Mouse (Mus musculus): ENCODE results near the gene Gm17949.

The Gm17949 gene

DNA sequence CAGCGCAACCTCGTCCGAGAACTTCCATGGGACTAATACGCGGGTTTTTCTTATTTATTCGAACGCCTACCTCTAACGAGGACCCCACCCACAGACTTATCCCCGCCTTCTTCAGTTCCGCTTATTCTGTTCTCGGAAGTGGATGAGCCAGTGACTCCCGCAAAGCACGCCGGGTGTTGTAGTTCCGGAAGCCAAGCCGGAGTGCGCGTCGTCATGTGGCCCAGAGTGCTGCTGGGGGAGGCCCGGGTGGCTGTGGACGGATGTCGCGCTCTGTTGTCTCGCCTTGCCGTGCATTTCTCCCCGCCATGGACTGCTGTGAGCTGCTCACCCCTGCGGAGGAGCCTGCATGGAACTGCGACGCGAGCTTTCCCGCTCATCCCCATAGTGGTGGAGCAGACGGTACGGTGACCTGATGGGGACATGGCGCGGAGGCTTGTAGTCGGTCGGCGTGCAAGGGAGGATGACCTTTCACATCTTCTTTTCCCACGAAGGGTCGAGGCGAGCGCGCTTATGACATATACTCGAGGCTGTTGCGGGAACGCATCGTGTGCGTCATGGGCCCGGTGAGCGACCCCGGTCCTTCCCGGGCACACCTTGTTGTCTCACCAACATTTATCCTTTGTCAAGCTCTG is 21.0 kb upstream of the Gm17949 start, which contains the start of gene Clpp:
TSS of gene Clpp (plus strand) at position 191 of the 632 bp plus-strand sequence.
- peak; percentile 96 for DNase-seq (ENCODE audit: extremely low spot score)

DNA sequence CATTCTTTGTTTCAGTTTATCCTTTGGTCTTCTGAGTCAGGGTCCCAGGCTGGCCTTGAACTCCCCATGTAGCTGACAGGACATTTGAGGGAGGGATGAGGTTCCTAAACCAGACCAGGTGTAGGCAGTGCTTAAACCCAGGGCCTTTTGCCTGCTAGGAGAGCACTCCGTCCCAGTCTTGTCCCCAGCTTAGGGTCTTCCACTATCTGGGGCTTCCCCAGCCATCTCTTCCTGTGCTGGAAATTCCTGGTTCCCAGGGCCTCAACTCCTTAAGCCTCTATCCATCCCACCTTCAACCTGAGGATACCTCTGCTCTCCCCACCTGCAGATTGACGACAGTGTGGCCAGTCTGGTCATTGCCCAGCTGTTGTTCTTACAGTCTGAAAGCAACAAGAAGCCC is 20.3 kb upstream of the Gm17949 start:
- no peak for DNase-seq (ENCODE audit: extremely low spot score)

DNA sequence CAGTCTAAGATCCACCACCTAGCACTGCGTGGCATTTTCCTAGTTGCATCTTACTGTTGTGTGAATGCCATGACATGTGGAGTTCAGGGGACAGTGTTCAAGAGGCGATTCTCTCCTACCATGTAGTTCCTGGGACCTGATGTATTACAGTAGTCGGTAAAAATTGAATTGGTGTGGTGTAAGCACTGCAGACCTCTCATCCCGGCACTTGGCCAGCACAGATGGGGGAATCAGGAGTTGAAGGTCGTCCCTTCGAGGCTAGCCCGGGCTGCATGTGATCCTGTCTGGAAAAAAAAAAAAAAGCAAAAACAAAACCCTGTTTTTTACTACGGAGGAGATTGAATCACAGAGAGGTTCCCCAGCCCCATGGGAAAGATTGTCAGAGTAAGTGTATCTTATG is 16.2 kb upstream of the Gm17949 start:
- DNase-seq (ENCODE audit: extremely low spot score) = no peak

DNA sequence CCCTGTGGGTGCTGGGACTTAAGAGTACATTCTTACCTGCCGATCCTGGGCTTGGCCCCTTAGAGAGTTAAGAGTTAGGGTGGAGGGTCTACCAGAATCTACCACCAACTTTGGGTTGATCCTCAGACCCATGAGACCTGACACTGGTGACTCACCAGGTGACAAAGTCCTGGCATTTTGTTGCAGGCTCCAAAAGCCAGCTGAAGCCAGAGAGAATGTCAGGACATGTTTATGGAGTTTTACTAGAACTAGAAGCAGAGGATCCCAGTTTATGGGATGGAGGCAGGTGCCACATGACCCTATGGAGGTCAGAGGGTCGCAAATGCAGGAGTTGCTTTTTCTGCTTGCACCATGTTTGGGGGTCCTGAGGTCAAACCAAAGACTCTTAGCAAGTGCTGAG is 14.8 kb upstream of the Gm17949 start:
- no peak for DNase-seq (ENCODE audit: extremely low spot score)

DNA sequence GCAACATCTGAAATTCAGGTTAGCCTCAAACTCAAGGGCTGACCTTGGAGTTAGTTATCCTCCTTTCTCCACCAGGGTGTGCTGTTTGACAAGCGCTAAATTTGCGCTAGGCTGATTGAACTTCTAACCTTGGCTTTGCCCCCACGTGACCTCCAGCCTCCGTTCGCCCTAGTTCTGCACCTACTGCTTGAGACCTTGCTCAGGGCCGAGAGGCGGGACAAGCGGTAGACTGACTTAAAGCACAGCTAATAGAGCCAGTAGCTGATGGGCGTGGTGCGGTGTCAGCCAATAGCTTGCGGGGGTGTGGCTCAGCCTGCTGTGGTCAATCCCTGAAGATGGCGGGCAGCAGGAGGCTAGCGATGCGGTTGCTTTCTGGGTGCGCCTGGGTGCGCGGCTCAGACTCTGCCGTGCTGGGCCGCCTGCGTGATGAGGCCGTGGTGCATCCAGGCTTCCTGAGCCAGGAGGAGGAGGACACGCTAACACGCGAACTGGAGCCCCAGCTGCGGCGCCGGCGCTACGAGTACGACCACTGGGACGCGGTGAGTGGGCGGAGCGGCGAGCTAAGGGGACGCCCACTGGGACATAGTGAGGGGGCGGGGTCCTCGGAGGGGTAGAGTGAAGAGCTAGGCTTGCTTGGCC is 14.1 kb upstream of the Gm17949 start, which contains the start of gene Alkbh7:
TSS of gene Alkbh7 (plus strand) at position 311 of the 639 bp plus-strand sequence.
- peak; percentile 95 for DNase-seq (ENCODE audit: extremely low spot score)

DNA sequence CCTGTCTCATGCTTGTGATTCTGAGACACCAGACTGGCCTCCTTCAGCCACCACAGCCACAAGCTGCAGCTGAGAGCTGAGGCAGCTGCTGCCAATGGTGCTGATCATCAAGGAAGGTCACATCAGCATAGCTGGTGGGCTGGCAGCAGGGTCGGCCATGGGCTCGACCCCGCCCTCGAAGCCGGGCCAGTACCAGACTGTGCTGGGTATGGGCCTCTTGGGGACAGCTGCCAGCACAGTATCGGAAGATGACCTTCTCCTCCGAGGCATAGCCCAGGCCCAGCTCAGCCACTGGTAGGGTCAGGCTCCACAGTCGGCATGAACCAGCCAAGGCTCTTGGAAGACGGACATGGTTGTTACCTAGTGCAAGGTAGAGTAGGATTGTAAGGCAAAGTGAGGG is 11.9 kb upstream of the Gm17949 start:
- no peak for DNase-seq (ENCODE audit: extremely low spot score)

DNA sequence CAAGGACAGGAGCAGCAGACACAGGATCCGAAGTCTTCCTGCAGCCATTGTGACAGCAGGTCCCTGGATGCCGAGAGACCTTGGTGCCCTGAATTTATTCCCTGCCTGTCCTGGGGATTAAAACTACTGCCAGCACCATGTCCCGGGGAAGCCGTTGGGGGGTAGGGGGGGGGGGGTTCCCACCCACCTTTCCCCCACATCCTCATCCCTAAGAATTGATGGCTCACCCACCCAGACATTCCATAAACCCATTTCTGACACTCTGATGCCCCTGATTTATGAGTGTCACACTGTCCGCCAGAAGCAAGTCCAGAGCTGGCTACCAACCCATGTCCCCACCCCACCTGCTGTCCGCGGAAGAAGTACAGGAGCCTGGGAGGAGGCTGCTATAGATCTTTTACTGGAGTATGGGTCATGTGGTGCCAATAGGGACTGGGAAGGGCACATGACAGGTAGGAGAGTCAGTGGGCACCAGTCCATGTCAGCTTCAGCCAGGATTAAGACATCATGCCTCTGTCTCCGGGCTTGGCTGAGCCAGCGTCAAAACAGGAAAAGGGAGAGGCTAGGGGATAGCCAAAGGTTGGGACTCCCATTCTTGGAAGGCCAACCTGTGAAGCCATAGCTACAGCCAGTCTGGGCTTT is 11.2 kb upstream of the Gm17949 start, which contains the start of gene Pspn:
TSS of gene Pspn (minus strand) at position 51 of the 642 bp plus-strand sequence.
- DNase-seq (ENCODE audit: extremely low spot score) = no peak

DNA sequence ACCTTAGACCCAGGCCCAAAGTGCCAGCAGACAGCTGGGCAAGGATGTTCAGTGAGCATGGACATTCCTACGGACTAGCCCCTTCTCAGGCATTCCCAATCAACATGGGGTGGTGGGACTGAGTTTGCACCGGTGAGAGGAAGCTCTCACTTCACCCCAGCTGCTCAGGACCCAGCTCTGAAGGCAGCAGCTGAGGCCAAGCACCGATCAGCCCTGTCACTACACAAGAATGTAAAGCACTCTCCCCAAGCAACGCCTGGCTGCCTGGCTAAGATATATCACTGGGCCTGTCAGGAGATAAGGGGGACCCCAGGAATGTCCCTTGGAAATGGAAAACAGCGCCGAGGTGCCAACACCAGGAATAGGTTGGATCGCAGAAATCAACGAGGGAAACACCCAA is 10.0 kb upstream of the Gm17949 start:
- no peak for DNase-seq (ENCODE audit: extremely low spot score)

DNA sequence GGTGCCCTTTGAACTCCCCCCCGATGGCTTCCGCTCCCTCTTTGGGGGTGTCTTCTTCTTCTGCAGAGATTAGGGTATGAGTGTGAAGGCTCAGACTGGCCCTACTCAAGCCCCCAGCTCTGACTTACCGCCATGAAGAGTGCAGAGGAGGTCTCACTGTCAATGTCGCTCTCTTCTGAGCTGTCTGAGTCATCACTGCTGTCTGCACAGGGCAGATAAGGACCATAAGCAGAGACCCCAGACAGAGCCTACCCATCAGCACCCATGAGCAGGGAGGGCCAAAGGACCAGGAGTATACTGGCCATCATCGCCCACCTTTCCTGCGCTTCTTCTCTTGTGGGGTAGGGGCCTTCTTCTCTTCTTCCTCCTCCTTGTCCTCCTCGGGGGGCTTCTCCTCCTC is 7.3 kb upstream of the Gm17949 start:
- no peak for DNase-seq (ENCODE audit: extremely low spot score)

DNA sequence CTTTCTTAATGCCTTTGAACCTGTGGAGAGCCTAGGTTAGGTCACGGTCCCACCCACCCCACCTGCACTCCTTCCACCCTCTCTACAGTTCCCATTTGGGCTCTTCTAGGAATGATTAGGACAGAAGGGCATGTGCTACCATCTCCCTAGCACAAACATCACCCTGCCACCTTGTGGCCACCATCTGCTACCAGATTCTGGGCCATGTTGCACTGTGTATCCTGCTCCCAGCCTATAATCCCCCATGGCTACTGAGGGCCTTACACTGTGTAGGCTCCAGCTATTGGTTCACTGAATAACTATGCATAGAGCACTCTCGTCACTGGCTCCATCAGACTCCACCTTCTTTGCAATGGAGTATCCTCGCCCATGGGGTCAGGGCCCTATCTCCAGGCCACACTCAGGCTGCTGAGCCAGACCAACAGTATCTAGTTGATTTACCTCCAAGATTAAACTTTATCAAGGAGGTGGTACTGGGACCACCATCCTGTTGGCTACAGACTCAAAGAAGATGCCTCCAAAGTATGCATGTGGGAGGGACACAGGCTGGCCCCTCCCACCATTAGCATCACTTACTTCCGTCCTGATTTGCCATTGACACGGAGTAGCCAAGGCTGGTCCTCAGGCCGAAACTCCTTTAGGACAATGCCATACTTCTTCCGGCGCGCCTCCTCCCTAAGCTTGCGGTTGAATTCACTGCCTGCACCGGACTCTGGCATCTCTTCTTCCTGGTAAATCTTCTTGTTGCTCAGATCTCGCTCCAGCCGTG is 3.9 kb upstream of the Gm17949 start:
- DNase-seq (ENCODE audit: extremely low spot score) = no peak

DNA sequence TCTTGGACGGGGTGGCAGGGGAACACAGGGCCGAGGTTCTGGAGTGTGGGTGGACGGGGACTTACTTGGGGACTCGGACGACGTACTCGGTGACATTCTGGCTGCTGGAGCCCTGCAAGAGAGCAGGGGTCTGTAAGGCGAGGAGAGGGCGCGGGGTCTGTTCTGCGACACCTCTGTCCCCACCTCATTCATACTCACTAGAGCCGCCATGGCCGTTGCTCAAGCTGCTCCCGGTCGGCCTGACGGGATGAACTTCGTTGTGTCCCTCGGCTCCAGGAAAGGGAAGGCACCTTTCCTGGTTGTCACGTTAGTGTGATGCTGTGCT is 396 bp upstream of the Gm17949 start:
- DNase-seq (ENCODE audit: extremely low spot score) = no peak

DNA sequence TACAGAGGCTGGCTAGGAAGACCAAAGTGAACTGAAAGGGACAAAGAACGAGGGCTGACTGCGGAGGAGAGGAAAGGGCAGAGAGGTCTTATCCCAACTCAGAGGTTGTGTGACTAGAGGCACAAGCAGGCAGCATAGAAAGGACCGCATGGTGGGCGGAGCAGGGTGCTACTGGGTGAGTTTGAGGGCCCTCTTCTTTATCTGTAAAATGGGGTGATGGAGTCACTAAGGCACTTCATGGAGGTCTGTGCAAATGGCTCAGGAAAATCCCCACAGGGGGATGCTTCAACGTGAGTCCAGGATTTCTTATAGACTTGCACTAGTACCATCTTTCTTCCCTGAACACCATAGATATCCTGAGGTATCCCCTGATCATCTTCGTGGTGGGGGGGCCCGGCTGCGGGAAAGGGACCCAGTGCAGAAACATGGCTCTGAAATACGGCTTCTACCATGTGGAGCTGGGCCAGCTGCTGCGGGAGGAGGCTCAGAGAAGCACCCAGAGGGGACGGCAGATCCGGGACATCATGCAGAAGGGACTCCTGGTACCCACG is 1.1 kb downstream of the Gm17949 start:
- DNase-seq (ENCODE audit: extremely low spot score) = no peak

DNA sequence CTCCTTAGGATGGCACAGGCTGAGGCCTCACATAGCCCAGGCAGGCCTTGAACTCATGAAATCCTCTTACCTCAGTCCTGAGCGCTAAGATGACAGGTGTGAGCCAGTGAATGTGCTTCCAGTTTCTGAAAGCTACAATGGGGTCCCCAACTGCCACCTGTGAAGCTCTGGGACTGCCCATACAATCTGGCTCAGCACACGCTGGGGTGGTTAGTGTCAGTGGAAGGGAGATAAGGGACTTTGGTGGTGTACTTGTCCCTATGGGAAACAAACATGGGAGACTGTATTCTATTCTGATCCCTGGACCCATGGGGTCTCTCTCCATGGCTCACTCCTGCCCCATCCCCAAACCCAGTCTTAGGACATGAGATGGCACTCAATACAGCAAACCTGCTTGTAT is 8.4 kb downstream of the Gm17949 start:
- no peak for DNase-seq (ENCODE audit: extremely low spot score)

DNA sequence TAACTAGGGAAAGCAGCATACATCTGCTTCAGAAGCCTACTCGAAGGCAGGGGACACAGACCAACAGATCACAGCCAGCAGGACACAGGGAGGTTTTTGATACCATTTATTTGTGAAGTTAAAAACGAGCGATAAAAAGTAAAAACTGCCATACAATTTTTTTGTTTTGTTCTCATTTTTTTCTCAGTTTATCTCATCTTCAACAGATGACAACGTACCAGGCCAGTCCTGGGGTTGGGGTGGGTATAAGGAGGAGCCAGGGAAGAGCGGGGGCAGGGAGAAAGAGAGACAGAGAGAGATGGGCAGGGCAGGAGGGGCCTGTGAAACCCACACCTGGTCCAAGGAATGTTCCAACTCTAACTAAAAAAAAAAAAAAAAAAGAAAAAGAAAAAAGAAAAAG is 9.7 kb downstream of the Gm17949 start:
- no peak for DNase-seq (ENCODE audit: extremely low spot score)

DNA sequence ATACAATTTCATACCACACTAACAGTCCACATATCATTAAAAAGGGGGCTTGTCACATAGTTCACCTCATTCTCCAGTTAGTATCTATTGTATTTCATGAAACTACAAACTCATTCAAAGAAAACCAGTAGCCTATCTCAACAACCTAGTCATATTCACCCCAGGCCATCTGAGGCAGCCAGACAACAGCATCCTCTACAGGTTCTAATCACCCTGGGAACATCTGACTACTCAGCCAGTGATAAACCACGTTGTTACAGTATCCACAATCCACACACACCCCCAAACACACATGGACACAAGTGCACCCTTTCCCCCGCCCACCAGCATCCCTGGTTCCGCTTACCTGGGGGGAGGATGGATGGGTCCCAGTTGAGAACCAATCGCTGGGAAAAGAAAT is 16.2 kb downstream of the Gm17949 start:
- DNase-seq (ENCODE audit: extremely low spot score) = no peak

DNA sequence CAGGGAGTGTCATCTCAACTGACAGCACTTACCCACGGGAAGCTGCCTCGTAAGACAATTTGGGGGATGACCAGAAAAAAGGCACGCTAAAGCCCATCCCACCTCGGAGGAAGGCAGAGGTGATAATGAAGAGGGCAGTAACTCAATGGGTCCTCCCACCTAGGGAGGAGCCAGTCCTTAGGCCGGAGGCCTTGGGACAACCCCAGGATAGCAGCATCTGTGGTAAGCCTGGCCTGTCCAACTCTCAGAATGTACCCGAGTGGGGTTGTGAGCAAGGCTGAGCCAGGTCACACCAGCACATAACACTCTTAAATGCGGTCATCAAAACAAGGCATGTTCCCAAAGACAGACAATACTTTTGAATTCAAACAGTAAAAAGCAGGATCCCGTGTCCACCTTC is 18.4 kb downstream of the Gm17949 start:
- DNase-seq (ENCODE audit: extremely low spot score) = no peak

DNA sequence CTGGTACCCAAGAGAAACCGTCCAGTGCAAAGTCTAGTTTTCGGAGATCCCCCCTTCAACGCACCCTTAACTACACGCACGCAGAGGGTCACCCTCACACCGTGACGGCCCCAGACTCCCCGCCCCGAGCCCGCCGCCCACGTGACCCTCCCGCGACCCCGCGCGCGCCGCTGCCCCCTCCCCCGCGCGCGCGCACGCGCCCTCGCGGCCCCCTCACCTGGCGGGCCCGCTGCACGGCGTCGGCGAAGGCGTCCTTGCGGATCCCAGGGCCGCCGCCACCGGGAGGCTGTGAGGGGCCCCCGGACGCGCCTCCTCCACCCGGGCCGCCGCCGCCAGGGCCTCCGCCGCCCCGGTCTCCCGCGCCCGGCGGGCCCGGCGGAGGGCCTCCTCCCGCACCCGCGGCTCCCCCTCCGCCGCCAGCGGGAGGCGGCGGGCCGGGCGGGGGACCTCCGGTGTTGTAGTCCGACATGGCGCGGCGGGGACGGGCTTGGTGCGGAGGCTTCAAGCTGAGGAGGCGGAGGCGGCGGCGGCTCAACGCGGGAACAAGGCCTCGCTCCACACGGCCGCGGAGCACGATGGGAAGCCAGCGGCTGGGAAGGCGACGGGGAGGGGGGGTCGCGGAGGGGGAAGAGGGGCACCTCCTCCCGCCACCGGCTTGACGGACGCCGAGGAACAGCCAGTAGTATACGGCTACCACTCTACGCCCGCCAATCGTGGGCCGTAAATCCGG is 19.8 kb downstream of the Gm17949 start, which contains the start of gene Khsrp:
TSS of gene Khsrp (minus strand) at position 592 of the 730 bp plus-strand sequence.
- peak; percentile 65 for DNase-seq (ENCODE audit: extremely low spot score)

DNA sequence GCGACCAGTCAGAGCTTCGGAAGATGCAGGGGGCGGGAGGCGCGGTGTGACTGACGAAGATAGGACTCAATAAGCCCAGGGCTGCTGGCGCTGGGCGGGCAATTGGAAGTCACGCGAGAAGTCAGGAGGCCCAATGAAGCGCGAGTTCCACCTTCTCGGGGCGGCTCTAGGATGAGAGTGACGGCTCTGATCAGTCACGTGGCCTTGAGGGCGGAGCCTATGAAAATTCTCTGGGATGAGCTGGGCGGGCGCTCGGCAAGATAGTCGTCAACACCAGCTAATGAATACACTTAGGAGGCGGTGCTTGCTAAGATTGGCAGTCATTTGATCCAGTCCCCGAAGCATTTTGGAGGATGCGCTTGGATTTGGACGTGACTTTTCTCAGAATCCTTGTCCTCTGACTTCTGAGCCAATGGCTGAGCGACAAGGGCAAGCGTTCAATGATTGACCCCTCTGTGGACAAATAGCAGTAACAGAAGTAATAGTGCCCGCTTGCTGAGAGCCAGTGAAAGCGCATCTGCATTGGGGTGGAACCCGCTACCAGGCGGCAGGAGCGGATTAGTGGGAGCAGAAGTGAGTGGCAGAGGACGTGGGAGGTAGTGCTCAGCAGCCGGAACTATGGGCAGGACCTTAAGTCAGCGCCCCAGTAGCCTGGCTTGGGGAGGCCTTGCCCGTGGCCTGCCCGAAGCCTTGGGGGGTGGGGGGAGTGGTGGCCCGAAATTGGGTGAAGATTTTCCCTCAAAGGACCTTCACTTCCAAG is 20.6 kb downstream of the Gm17949 start:
- peak; percentile 99 for DNase-seq (ENCODE audit: extremely low spot score)

DNA sequence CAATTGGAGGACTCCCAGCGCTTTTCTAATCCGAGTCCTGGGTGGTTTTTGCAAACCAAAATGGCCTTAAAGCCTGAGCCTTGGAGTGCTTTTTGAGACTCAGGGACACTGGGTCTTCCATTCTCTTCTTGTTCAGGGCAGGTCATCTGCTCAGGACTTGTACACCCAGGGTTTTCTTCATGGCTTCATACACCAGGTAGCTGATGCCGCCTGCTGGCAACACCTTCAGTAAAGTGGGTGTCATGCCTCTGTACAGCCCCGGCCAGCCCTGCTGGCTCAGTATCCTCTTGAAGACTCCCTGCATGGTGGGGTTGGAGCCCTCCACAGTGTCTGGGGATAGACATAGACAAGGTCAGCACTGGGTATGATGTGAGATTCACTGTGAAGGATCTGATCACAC is 21.6 kb downstream of the Gm17949 start:
- DNase-seq (ENCODE audit: extremely low spot score) = no peak

DNA sequence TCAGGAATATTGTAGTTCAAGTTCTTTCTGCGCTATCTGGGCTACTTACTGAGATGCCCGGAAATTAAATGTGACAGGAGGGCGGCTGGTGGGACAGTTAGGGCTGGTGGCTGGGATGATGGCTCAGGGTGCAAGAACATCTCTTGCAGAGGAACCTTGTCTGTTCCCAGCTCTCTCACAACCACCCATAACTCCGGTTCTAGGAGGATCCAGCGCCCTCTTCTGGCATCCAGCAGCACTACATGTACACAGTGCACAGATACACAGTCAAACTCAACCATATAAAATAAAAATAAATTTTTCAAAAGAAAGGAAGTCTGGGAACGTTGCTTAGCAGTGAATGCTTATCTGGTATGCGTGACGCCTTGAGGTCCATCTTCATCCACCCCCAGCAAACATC is 27.7 kb downstream of the Gm17949 start:
- DNase-seq (ENCODE audit: extremely low spot score) = no peak

DNA sequence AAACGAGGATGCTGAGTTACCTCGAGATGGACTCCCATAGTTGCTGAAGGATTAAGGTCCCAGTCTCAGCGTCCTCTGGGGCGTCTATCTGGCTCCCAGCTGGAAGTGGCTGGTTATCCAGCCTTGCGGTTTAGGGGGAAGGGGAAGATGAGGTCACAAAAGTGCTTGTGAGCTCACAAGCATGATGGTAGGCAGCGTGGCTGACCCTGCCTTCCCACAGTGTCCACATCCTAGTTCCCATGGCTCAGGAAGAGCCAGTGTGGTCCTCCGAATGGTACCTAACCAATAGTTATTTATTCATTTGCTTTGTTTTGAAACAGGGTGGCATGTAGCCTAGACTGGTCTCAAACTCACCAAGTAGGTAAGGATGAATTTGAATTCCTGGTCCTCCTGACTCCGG is 30.3 kb downstream of the Gm17949 start, which contains the start of gene Slc25a41:
TSS of gene Slc25a41 (minus strand) at position 101 of the 400 bp plus-strand sequence.
- no peak for DNase-seq (ENCODE audit: extremely low spot score)
